Comparison of ENCODE assay signal across 16 mouse cellular contexts in genomic region chr13:112391354-112391753, GRCm38 (mm10).
"Had no signal": no experiment of that assay in that cellular context is flagged by ENCODE, and none has a peak within 500 bp of the region (broad histone marks: within the 10 kb centered on the region; RNA-seq: fewer than 3 reads in every experiment).

No protein-coding gene starts in this region.

- H3K36me3 ChIP-seq: kidney, embryonic 15.5 days; limb, embryonic 12.5 days; limb, embryonic 15.5 days had no signal

- H3K9ac ChIP-seq: kidney, embryonic 15.5 days; limb, embryonic 12.5 days; limb, embryonic 15.5 days; liver, embryonic 14.5 days had no signal

- H3K4me2 ChIP-seq: kidney, embryonic 15.5 days; limb, embryonic 12.5 days; limb, embryonic 15.5 days; midbrain, embryonic 11.5 days had no signal

- DNase-seq: kidney, adult 11 months; kidney, adult 8-10 months; kidney, postnatal 10 days; kidney, postnatal 36 days; left cerebral cortex, postnatal 4 days; lung, adult 2 months; lung, postnatal 10 days; lung, postnatal 36 days; midbrain, embryonic 14.5 days; thymus, adult 2 months; thymus, postnatal 25 days had no signal

- H3K9me3 ChIP-seq: kidney, embryonic 15.5 days; limb, embryonic 12.5 days; limb, embryonic 15.5 days had no signal

- H3K27me3 ChIP-seq: kidney, embryonic 15.5 days; limb, embryonic 12.5 days; limb, embryonic 15.5 days had no signal

- H3K27ac ChIP-seq: kidney, embryonic 15.5 days; limb, embryonic 12.5 days; limb, embryonic 15.5 days; liver, embryonic 14.5 days had no signal

- H3K4me3 ChIP-seq: kidney, embryonic 15.5 days; limb, embryonic 12.5 days; limb, embryonic 15.5 days had no signal

- H3K4me1 ChIP-seq: kidney, embryonic 15.5 days had no signal
